Mouse (Mus musculus): ENCODE data around the gene Rapgef1.

- TF ChIP-seq ETS1 (conservative IDR thresholded peaks at IDR 0.05; ENCODE audit: low read depth, low read length) (no peak), CTCF (conservative IDR thresholded peaks at IDR 0.05 in 1 of 2, IDR thresholded peaks at IDR 0.05 in 1 of 2; ENCODE audit: low read depth in 2 of 2, low read length in 2 of 2) (no peak)
Measured at GRCm38 (mm10) chr2:29646613-29647012, 27.1 kb downstream of the Rapgef1 start.

Data from CH12.LX (cell line).